Mouse (Mus musculus): Measurements from ENCODE around the gene Ptprk. TPM values are rescaled to one million over a fixed set of nuclear protein-coding genes. Genes with fewer than 3 reads are reported as not detected.

Ptprk gene
- polyA plus RNA-seq, 2 experiments = 21.4 to 25.2 TPM

DNA sequence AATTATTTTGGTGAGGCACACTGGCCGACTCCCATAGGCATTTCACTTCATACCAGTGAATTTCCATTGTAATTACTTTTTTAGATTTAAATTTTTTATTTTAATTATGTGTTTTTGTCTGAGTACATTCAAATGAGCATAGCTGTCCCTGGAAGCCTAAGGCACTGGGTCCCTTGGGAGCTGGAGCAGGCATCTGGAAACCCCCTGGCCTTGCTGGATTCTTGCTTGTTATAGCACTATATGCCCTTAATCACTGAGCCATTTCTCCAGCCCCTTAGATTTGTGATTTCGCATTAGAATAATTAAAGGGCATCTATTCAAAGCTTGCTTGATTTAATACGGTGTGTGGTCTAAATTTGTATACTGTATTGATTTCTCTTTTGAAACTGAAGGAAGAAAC lies 126.0 kb downstream of the Ptprk start:
- Histone ChIP-seq H3K4me2 (replicated peaks; ENCODE audit: low read depth, low read length, severe bottlenecking) (no peak overlapping the region), H3K9ac (ENCODE audit: low read depth, low read length, severe bottlenecking) (no peak overlapping the region), H3K27me3 (ENCODE audit: control insufficient read depth, insufficient read depth, low read length) (no peaks in the 10 kb centered on the region), H3K27ac (replicated peaks; ENCODE audit: low read depth, low read length) (no peak overlapping the region), H3K4me3 (replicated peaks; ENCODE audit: low read length) (no peak overlapping the region), H3K36me3 (ENCODE audit: control insufficient read depth, insufficient read depth, low read length) (no peaks in the 10 kb centered on the region), H3K9me3 (ENCODE audit: control insufficient read depth, low read length) (no peaks in the 10 kb centered on the region), H3K4me1 (ENCODE audit: control insufficient read depth, insufficient read depth, low read length) (no peaks in the 10 kb centered on the region)
- no peak for TF ChIP-seq POLR2A (IDR thresholded peaks at IDR 0.05; ENCODE audit: borderline replicate concordance, extremely low read depth, insufficient read depth, insufficient read length)
- DNase-seq (ENCODE audit: low spot score) (no peak), ATAC-seq (ENCODE audit: low FRiP score, low read depth) (no peak)
- 90% methylated on average over 3 of the region's 3 CpGs for WGBS

DNA sequence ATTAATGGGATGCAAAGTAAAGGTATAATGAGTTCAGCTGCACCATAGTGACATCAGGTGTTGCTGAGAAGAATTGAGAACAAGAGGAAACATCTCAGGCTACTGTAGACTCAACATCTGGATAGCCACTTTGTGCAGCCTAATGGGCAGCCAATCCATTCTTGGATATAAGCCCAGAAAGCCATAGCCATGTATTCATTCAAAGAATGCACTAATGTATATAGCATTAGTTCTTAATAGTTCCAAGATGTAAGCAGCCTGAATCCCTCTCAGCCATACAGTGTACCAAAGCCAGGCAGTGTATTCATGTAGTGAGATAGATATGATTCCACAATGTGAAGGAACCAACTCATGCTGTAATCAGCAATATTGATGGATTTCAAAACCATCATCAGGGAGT lies 134.8 kb downstream of the Ptprk start:
- peak; percentile 91 for ATAC-seq (ENCODE audit: low FRiP score, low read depth)
- Histone ChIP-seq H3K4me1 (ENCODE audit: control insufficient read depth, insufficient read depth, low read length) (peaks cover 8% of the 10 kb centered on the region), H3K4me3 (replicated peaks; ENCODE audit: low read length) (no peak overlapping the region), H3K27ac (replicated peaks; ENCODE audit: low read depth, low read length) (no peak overlapping the region), H3K9ac (ENCODE audit: low read depth, low read length, severe bottlenecking) (no peak overlapping the region), H3K27me3 (ENCODE audit: control insufficient read depth, insufficient read depth, low read length) (no peaks in the 10 kb centered on the region), H3K36me3 (ENCODE audit: control insufficient read depth, insufficient read depth, low read length) (no peaks in the 10 kb centered on the region), H3K9me3 (ENCODE audit: control insufficient read depth, low read length) (no peaks in the 10 kb centered on the region), H3K4me2 (replicated peaks; ENCODE audit: low read depth, low read length, severe bottlenecking) (no peak overlapping the region)
- DNase-seq (ENCODE audit: low spot score) = peak; percentile 88
- no peak for TF ChIP-seq POLR2A (IDR thresholded peaks at IDR 0.05; ENCODE audit: borderline replicate concordance, extremely low read depth, insufficient read depth, insufficient read length)

DNA sequence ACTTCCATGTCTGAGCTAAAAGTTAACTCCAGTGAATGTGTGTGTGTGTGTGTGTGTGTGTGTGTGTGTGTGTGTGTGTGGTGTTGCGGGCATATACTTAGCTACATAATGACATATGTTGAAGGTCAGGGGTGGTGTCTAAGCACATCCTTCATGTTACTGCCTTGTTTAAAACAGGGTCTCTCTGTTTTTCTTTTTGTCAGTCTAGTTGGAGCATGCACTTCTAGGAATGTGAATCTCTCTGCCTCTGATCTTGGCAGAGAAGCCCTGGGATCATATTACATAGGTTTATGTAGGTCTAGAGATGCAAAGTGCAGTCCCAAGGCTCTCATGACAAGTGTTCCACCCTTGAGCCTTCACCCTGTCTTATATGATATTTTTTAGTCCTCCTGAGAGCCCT lies 137.5 kb downstream of the Ptprk start:
- Histone ChIP-seq H3K9me3 (ENCODE audit: control insufficient read depth, low read length) (no peaks in the 10 kb centered on the region), H3K36me3 (ENCODE audit: control insufficient read depth, insufficient read depth, low read length) (no peaks in the 10 kb centered on the region), H3K4me3 (replicated peaks; ENCODE audit: low read length) (no peak overlapping the region), H3K27me3 (ENCODE audit: control insufficient read depth, insufficient read depth, low read length) (no peaks in the 10 kb centered on the region), H3K4me2 (replicated peaks; ENCODE audit: low read depth, low read length, severe bottlenecking) (no peak overlapping the region), H3K4me1 (ENCODE audit: control insufficient read depth, insufficient read depth, low read length) (peaks cover 8% of the 10 kb centered on the region), H3K9ac (ENCODE audit: low read depth, low read length, severe bottlenecking) (no peak overlapping the region), H3K27ac (replicated peaks; ENCODE audit: low read depth, low read length) (no peak overlapping the region)
- ATAC-seq (ENCODE audit: low FRiP score, low read depth) = no peak
- no peak for TF ChIP-seq POLR2A (IDR thresholded peaks at IDR 0.05; ENCODE audit: borderline replicate concordance, extremely low read depth, insufficient read depth, insufficient read length)
- no peak for DNase-seq (ENCODE audit: low spot score)
- WGBS = 75% methylated on average over 1 of the region's 1 CpGs

DNA sequence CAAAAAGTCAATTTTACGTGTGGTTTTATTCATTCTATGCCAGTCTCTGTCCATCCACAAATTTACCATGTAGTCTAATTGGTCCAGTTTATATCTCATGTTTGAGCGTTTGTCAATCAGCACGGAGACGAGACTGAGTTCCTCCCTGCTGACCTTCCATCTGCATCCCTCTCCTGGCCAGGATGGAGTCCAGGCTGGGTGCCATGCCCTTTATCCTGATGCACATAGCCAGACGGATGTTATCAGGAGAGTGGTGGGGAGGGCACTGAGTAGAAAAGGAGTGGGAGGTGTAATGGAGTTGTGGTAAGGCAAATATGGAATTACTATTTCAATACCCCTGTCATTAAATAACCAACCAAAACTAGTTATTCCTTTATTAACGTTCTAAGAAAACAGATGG lies 140.5 kb downstream of the Ptprk start:
- H3K4me3 ChIP-seq (replicated peaks; ENCODE audit: low read length) = no peak overlapping the region
- no peak overlapping the region for H3K27ac ChIP-seq (replicated peaks; ENCODE audit: low read depth, low read length)
- H3K9me3 ChIP-seq (ENCODE audit: control insufficient read depth, low read length) = no peaks in the 10 kb centered on the region
- DNase-seq (ENCODE audit: low spot score) (no peak), ATAC-seq (ENCODE audit: low FRiP score, low read depth) (no peak)
- H3K27me3 ChIP-seq (ENCODE audit: control insufficient read depth, insufficient read depth, low read length) = no peaks in the 10 kb centered on the region
- H3K36me3 ChIP-seq (ENCODE audit: control insufficient read depth, insufficient read depth, low read length) = no peaks in the 10 kb centered on the region
- whole genome bisulfite sequencing = 88% methylated on average over 6 of the region's 6 CpGs
- no peak overlapping the region for H3K4me2 ChIP-seq (replicated peaks; ENCODE audit: low read depth, low read length, severe bottlenecking)
- no peak overlapping the region for H3K9ac ChIP-seq (ENCODE audit: low read depth, low read length, severe bottlenecking)
- H3K4me1 ChIP-seq (ENCODE audit: control insufficient read depth, insufficient read depth, low read length) = peaks cover 5% of the 10 kb centered on the region
- TF ChIP-seq POLR2A (IDR thresholded peaks at IDR 0.05; ENCODE audit: borderline replicate concordance, extremely low read depth, insufficient read depth, insufficient read length) = no peak

DNA sequence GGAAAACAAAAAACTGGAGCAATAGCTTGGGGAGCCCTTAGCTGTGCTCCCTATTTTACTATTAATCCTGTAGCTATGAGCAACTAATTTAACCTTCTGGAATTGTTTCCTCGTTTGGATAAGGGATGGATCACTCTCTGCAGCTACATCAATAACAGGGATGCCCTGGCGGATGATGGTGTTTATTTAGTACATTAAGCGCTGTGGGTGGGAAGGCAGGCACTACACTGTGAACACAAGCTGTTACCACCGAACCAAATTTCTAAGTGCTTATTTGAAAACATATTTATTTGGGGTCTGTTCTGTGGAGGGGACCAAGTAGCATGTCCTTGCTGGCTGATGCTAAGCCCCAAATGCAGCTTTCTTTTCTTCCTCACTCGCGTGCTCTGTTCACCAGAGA lies 149.0 kb downstream of the Ptprk start:
- Histone ChIP-seq H3K27ac (replicated peaks; ENCODE audit: low read depth, low read length) (no peak overlapping the region), H3K27me3 (ENCODE audit: control insufficient read depth, insufficient read depth, low read length) (no peaks in the 10 kb centered on the region), H3K4me2 (replicated peaks; ENCODE audit: low read depth, low read length, severe bottlenecking) (no peak overlapping the region), H3K4me1 (ENCODE audit: control insufficient read depth, insufficient read depth, low read length) (peaks cover 25% of the 10 kb centered on the region), H3K36me3 (ENCODE audit: control insufficient read depth, insufficient read depth, low read length) (no peaks in the 10 kb centered on the region), H3K9me3 (ENCODE audit: control insufficient read depth, low read length) (no peaks in the 10 kb centered on the region), H3K4me3 (replicated peaks; ENCODE audit: low read length) (no peak overlapping the region), H3K9ac (ENCODE audit: low read depth, low read length, severe bottlenecking) (no peak overlapping the region)
- no peak for DNase-seq (ENCODE audit: low spot score)
- ATAC-seq (ENCODE audit: low FRiP score, low read depth) = no peak
- no peak for TF ChIP-seq POLR2A (IDR thresholded peaks at IDR 0.05; ENCODE audit: borderline replicate concordance, extremely low read depth, insufficient read depth, insufficient read length)
- WGBS = 64% methylated on average over 6 of the region's 6 CpGs

DNA sequence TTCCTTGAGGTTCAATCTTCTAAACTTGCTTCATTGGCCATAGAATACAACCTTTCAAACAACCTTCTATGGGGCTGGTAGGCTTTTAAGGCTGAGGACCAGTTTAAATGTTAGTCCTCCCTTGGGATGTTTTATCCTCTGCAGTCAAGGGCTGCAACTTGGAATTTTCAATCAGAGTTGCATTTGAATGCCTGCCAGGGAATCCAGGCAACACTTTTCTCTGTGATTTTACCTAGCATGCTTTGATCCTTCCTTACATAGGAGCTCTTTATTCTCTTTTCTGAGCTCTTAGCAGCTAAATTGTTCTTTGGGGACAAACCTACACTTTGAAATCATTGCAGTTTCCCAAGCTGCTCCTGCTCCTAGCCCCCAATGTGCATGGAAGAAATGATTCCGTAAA lies 149.8 kb downstream of the Ptprk start:
- H3K27me3 ChIP-seq (ENCODE audit: control insufficient read depth, insufficient read depth, low read length) = no peaks in the 10 kb centered on the region
- peak; percentile 44 for DNase-seq (ENCODE audit: low spot score)
- peaks cover 25% of the 10 kb centered on the region for H3K4me1 ChIP-seq (ENCODE audit: control insufficient read depth, insufficient read depth, low read length)
- 0 out of 2 replicates have a peak overlapping the region, but pooled peaks have one; percentile 5 for H3K4me2 ChIP-seq (replicated peaks; ENCODE audit: low read depth, low read length, severe bottlenecking)
- H3K4me3 ChIP-seq (replicated peaks; ENCODE audit: low read length) = no peak overlapping the region
- no peak for TF ChIP-seq POLR2A (IDR thresholded peaks at IDR 0.05; ENCODE audit: borderline replicate concordance, extremely low read depth, insufficient read depth, insufficient read length)
- no peaks in the 10 kb centered on the region for H3K36me3 ChIP-seq (ENCODE audit: control insufficient read depth, insufficient read depth, low read length)
- 59% methylated on average over 1 of the region's 1 CpGs for whole genome bisulfite sequencing
- no peak overlapping the region for H3K27ac ChIP-seq (replicated peaks; ENCODE audit: low read depth, low read length)
- H3K9ac ChIP-seq (ENCODE audit: low read depth, low read length, severe bottlenecking) = no peak overlapping the region
- no peak for ATAC-seq (ENCODE audit: low FRiP score, low read depth)
- H3K9me3 ChIP-seq (ENCODE audit: control insufficient read depth, low read length) = no peaks in the 10 kb centered on the region
